Mouse (Mus musculus) lung, adult 2 months (tissue): ENCODE results near the gene Trim47. TPM values are rescaled to one million over a fixed set of nuclear protein-coding genes. Genes with fewer than 3 reads are reported as not detected.
A peak's percentile ranks its signal among the peaks of the same experiment; 100 is the strongest.

Source experiments
- DNase-seq: peaks from one replicate; pipeline ENCODE4 v3.0.0; 2022
- H3K4me1 ChIP-seq: fragments of 200-500 bp; 2 replicates; pipeline ENCODE4 v1.6.1; 2011; ENCODE audit warnings: low read length; ENCODE audit not compliant: control insufficient read depth, insufficient read depth
- H3K4me3 ChIP-seq: fragments of 200-500 bp; replicated peaks from 2 replicates; pipeline ENCODE3; 2011; ENCODE audit warnings: low read depth, mild to moderate bottlenecking, control low read depth, low read length; ENCODE audit errors: extremely low read depth
- CTCF ChIP-seq: fragments of 200-500 bp; IDR thresholded peaks from 2 replicates; pipeline ENCODE4 v1.5.1; 2011; ENCODE audit warnings: mild to moderate bottlenecking, low read length, control low read depth; ENCODE audit not compliant: insufficient read depth
- POLR2A ChIP-seq: fragments of 200-500 bp; IDR thresholded peaks from 2 replicates; pipeline ENCODE4 v1.6.1; 2011; ENCODE audit warnings: low read depth, mild to moderate bottlenecking, control low read depth, low read length, borderline replicate concordance; ENCODE audit errors: extremely low read depth
- WGBS: fragments of 180-500 bp; shearing (Covaris S2); methylation state at CpG from one replicate; pipeline ENCODE4 v1.1.7; 2018; 5-methylcytosine and 5-hydroxymethylcytosine counted together
- polyA plus RNA-seq: library from polyadenylated mRNA; depleted of rRNA; stranded (reverse); fragments of >200 nt; gene quantifications from 2 replicates; pipeline ENCODE4 v1.2.3, GENCODE M21; 2012

Trim47 gene
- polyA plus RNA-seq, 1 experiment, result 44.6 TPM

GRCm38 (mm10) chr11:116138468-116139138, 11.6 kb upstream of the Trim47 start, which contains the start of gene Mrpl38:
Gene Mrpl38 (minus strand): TSS chr11:116138868.
- DNase-seq, result peak; percentile 81
- peak within 1 kb of the TSS; percentile 86 for H3K4me3 ChIP-seq
- TF ChIP-seq CTCF, result peak; percentile 80
- TF ChIP-seq POLR2A, result peak; percentile 54; the same call in 1 of the 2 replicates
- under 1% methylated on average over 60 of the region's 60 CpGs for WGBS
- H3K4me1 ChIP-seq, result no peaks in the 10 kb centered on the region; the same call in 1 of the 2 replicates

GRCm38 (mm10) chr11:116138096-116138467, 11.1 kb upstream of the Trim47 start:
- peak overlapping the region; percentile 86 for H3K4me3 ChIP-seq
- no peaks in the 10 kb centered on the region; the same call in 1 of the 2 replicates for H3K4me1 ChIP-seq
- TF ChIP-seq POLR2A (no peak), CTCF (no peak)
- 1% methylated on average over 20 of the region's 20 CpGs for whole genome bisulfite sequencing
- DNase-seq, result no peak

DNA sequence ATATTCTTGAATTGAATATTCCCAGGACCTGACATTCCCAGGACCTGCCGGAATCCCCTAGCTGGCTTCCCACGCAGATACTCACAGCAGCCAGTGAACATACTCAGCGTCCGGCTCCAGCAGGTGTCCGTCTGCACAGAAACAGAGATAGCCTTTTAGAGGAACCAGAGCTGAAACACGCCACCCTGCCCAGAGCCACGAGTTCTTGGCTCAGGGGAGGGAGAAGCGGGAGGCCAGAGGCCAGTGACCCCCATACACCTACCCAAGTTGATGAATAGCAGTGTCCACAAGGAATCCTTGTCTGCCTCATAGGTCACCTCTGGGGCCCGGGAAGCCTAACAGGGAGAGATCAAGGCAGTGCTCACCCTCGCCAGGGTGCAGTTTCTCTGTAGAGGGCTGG, 7.2 kb upstream of the Trim47 start:
- 88% methylated on average over 10 of the region's 10 CpGs for WGBS
- Histone ChIP-seq H3K4me3 (no peak overlapping the region), H3K4me1 (peaks cover 15% of the 10 kb centered on the region)
- no peak for TF ChIP-seq POLR2A
- no peak for TF ChIP-seq CTCF
- DNase-seq, result no peak

DNA sequence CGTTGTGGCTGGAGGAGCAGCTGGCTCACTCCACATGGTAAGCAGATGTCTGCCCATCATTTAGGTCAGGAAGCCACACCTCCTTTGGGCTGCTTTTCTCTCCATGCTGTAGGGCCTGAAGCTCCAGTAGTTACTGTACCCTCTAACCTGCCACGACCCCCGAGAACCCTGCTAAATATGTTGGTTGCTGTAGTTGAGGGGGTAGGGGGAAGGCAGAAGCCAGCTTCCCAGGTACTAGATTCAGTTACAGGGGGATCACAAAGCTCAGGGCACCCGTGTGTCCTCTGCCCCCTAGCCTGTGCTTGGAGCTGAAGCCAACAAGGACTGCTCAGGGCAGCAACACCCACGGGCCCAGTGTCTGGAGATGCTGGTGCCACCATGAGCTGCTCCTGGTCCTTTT, 6.5 kb upstream of the Trim47 start:
- no peak for DNase-seq
- 65% methylated on average over 5 of the region's 5 CpGs for WGBS

GRCm38 (mm10) chr11:116132366-116133333, 5.6 kb upstream of the Trim47 start:
- no peak overlapping the region for H3K4me3 ChIP-seq
- WGBS, result 67% methylated on average over 16 of the region's 16 CpGs
- peaks cover 18% of the 10 kb centered on the region for H3K4me1 ChIP-seq
- TF ChIP-seq POLR2A, result no peak
- TF ChIP-seq CTCF, result peak; percentile 30; the same call in 1 of the 2 replicates
- DNase-seq, result peak; percentile 20

More for the DNA sequence above, 6.5 kb upstream of the Trim47 start:
- no peak for TF ChIP-seq POLR2A
- Histone ChIP-seq H3K4me1 (peaks cover 15% of the 10 kb centered on the region), H3K4me3 (no peak overlapping the region)

DNA sequence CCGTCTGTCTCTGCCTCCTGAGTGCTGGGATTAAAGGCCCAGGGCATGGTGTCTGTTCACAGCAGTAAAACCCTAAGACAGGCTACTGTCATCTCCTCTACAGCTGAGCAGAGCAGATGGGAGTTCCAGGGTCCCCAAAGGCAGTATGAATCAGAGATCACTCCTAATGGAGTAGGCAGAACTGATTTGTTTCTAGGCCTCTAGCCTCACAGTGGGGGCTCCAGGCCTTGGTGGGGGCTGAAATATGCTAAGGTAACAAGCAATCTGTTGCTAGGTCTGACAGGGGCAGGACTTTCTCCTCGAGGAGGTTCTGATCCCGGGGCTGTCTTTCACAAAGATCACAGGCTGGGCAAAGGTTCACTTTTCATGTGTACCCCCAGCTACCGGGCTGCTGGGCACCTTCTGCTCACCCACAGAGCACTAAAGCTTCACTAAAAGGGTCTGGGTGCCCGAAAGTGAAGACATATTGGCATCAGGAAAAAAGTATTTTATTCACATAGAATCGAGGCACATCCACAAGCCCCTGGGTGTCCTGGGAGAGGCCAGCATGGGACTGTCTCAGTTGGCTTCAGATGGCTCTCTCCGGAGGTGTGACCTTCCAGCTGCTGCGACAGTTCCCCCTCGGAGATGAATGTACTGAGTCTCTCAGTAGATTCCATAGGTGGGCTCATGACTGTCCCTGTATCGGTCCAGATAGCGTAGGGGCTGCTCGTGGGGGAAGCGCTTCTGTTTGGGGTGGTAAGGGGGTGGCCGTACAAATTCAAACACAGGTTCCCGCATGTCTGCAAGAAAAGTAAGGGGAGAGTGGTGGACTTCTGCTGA, 4.5 kb upstream of the Trim47 start:
- peak; percentile 20 for DNase-seq
- 79% methylated on average over 15 of the region's 15 CpGs for WGBS

GRCm38 (mm10) chr11:116130488-116131205, 3.6 kb upstream of the Trim47 start, which contains the start of gene Trim65:
Gene Trim65 (minus strand): TSS chr11:116131128.
- H3K4me3 ChIP-seq, result peak within 1 kb of the TSS; percentile 94
- DNase-seq, result peak; percentile 82
- peaks cover 23% of the 10 kb centered on the region for H3K4me1 ChIP-seq
- under 1% methylated on average over 69 of the region's 69 CpGs for WGBS
- peak; percentile 89 for TF ChIP-seq POLR2A
- peak; percentile 62 for TF ChIP-seq CTCF

More for the DNA sequence above, 4.5 kb upstream of the Trim47 start:
- peaks cover 23% of the 10 kb centered on the region for H3K4me1 ChIP-seq
- no peak for TF ChIP-seq CTCF
- no peak for TF ChIP-seq POLR2A
- peak overlapping the region; percentile 94 for H3K4me3 ChIP-seq

GRCm38 (mm10) chr11:116129993-116130487, 3.0 kb upstream of the Trim47 start:
- Histone ChIP-seq H3K4me3 (peak overlapping the region; percentile 94), H3K4me1 (peaks cover 23% of the 10 kb centered on the region)
- no peak for DNase-seq
- TF ChIP-seq CTCF, result no peak
- TF ChIP-seq POLR2A, result no peak
- 27% methylated on average over 8 of the region's 8 CpGs for WGBS
